Mouse (Mus musculus) myocyte (in vitro differentiated cells): ENCODE results near the gene Itgb2. TPM values are rescaled to one million over a fixed set of nuclear protein-coding genes. Genes with fewer than 3 reads are reported as not detected.

Experiments used
- H3K27me3 ChIP-seq: one replicate; pipeline ENCODE4 v1.6.1; 2011; ENCODE audit not compliant: control insufficient read depth, insufficient read depth, insufficient read length
- H3K36me3 ChIP-seq: one replicate; pipeline ENCODE4 v1.6.1; 2011; ENCODE audit not compliant: control insufficient read depth, insufficient read depth
- H3K4me2 ChIP-seq: one replicate; pipeline ENCODE4 v1.6.1; 2011; ENCODE audit warnings: low read depth, control low read depth
- H3K4me3 ChIP-seq: one replicate; pipeline ENCODE4 v1.5.1; 2011; ENCODE audit warnings: mild to moderate bottlenecking, control low read depth, moderate library complexity
- H3K79me2 ChIP-seq: one replicate; pipeline ENCODE4 v1.6.1; 2011; ENCODE audit not compliant: control insufficient read depth, insufficient read depth
- H3ac ChIP-seq: one replicate; pipeline ENCODE4 v1.6.1; 2011; ENCODE audit not compliant: control insufficient read depth, insufficient read length
- CEBPB ChIP-seq: IDR thresholded peaks from 2 replicates; pipeline ENCODE4 v1.6.1; 2011; ENCODE audit warnings: mild to moderate bottlenecking, moderate library complexity; ENCODE audit not compliant: poor library complexity, insufficient read depth, severe bottlenecking
- E2F4 ChIP-seq: IDR thresholded peaks from one replicate; pipeline ENCODE4 v1.6.1; 2011; ENCODE audit warnings: mild to moderate bottlenecking, control low read depth, moderate library complexity; ENCODE audit not compliant: insufficient read depth
- MAX ChIP-seq: IDR thresholded peaks from one replicate; pipeline ENCODE4 v1.6.1; 2011; ENCODE audit warnings: low read depth, mild to moderate bottlenecking, control low read depth
- MYOD1 ChIP-seq, 3 experiments: IDR thresholded peaks; one replicate each; pipeline ENCODE4 v1.6.1; 2011; ENCODE audit warnings: control low read depth in 2 of 3, low read depth in 2 of 3, mild to moderate bottlenecking in 2 of 3, moderate library complexity in 1 of 3; ENCODE audit not compliant: insufficient read length in 2 of 3, control insufficient read depth in 1 of 3
- MYOG ChIP-seq, 3 experiments: IDR thresholded peaks; one replicate each; pipeline ENCODE4 v1.6.1; 2011; ENCODE audit warnings: control low read depth in 2 of 3, low read depth in 2 of 3, mild to moderate bottlenecking in 2 of 3; ENCODE audit not compliant: insufficient read length in 2 of 3, control insufficient read depth in 1 of 3, insufficient read depth in 1 of 3
- POLR2A ChIP-seq: IDR thresholded peaks from one replicate; pipeline ENCODE4 v1.6.1; 2011; ENCODE audit warnings: low read depth, mild to moderate bottlenecking, control low read depth, moderate library complexity; ENCODE audit not compliant: insufficient read length
- POLR2AphosphoS2 ChIP-seq: IDR thresholded peaks from one replicate; pipeline ENCODE4 v1.6.1; 2011; ENCODE audit warnings: low read depth, control low read depth; ENCODE audit not compliant: insufficient read length
- REST ChIP-seq: IDR thresholded peaks from one replicate; pipeline ENCODE4 v1.6.1; 2011; ENCODE audit warnings: mild to moderate bottlenecking, control low read depth, moderate library complexity; ENCODE audit not compliant: insufficient read depth, insufficient read length
- SRF ChIP-seq: IDR thresholded peaks from one replicate; pipeline ENCODE4 v1.6.1; 2011; ENCODE audit warnings: low read depth; ENCODE audit not compliant: control insufficient read depth, insufficient read length
- TCF12 ChIP-seq: IDR thresholded peaks from one replicate; pipeline ENCODE4 v1.6.1; 2011; ENCODE audit warnings: mild to moderate bottlenecking, control low read depth; ENCODE audit not compliant: poor library complexity, insufficient read depth, severe bottlenecking
- TCF3 ChIP-seq: IDR thresholded peaks from one replicate; pipeline ENCODE4 v1.6.1; 2011; ENCODE audit warnings: low read depth, control low read depth; ENCODE audit not compliant: insufficient read length
- USF1 ChIP-seq: IDR thresholded peaks from one replicate; pipeline ENCODE4 v1.6.1; 2011; ENCODE audit warnings: low read depth, mild to moderate bottlenecking, control low read depth, moderate library complexity
- polyA plus RNA-seq: library from polyadenylated mRNA; unstranded; fragments of >200 nt; fragmentation: generic; extraction: Trizol; gene quantifications from one replicate; pipeline ENCODE4 v1.2.1, GENCODE M21; 2012; ENCODE audit warnings: missing spikeins

The Itgb2 gene
- polyA plus RNA-seq, 1 experiment = 1.3 TPM

DNA sequence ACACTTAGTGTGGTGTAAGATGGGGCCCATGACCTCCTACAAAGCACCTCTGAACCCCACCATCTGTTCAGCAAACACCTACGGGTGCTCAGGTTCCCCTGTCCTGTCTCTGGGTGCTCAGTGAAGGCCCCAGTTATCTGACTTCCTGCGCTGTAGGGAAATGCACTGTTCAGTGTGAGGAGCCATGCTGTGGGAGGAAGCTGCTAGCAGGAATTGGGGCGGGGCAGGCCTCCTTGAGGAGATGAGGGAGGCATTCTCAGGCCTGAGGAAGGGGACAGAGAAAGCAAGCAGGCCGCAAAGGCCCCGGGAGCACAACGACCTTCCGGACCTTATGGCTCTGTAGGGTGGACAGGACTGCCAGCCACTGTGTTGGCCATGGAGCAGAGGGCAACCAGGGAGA, 59.1 kb downstream of the Itgb2 start:
- Histone ChIP-seq H3K79me2 (peaks cover 67% of the 10 kb centered on the region), H3ac (no peak overlapping the region), H3K36me3 (peaks cover 36% of the 10 kb centered on the region), H3K4me3 (no peak overlapping the region), H3K27me3 (no peaks in the 10 kb centered on the region), H3K4me2 (no peak overlapping the region)
- TF ChIP-seq REST (no peak), E2F4 (no peak), TCF3 (no peak), TCF12 (no peak), POLR2A (no peak), MYOD1 (IDR thresholded peaks at IDR 0.05; ENCODE audit: control insufficient read depth in 1 of 3, insufficient read length in 2 of 3, low read depth in 2 of 3) (no peak), MYOG (IDR thresholded peaks at IDR 0.05; ENCODE audit: control insufficient read depth in 1 of 3, insufficient read depth in 1 of 3, insufficient read length in 2 of 3, low read depth in 2 of 3) (no peak), MAX (no peak), USF1 (no peak), CEBPB (no peak), SRF (no peak), POLR2AphosphoS2 (no peak)

DNA sequence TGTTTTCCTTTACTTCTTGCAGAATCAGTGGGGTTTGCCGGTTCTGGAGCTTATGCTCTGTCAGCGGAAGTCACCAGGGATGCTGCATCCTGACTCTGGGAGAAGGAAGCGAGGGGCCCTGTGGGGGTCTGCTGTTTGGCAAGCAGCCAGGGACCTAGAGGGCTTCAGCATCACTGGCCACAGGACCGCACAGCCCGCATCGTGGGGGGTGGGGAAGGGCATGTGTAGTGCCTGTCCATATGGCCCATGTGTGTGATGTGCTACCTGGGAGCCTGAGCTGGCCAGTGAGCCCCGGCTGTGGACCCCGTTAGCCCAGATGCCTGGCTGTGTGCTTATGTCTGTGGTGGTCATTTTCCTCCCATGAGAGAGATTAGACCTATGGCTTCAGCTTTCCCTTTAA, 59.7 kb downstream of the Itgb2 start:
- H3K4me2 ChIP-seq = no peak overlapping the region
- no peaks in the 10 kb centered on the region for H3K27me3 ChIP-seq
- H3ac ChIP-seq = no peak overlapping the region
- H3K36me3 ChIP-seq = peaks cover 42% of the 10 kb centered on the region
- TF ChIP-seq MYOG (IDR thresholded peaks at IDR 0.05; ENCODE audit: control insufficient read depth in 1 of 3, insufficient read depth in 1 of 3, insufficient read length in 2 of 3, low read depth in 2 of 3) (no peak), SRF (no peak), USF1 (no peak), TCF3 (no peak), POLR2A (no peak), MAX (no peak), TCF12 (no peak), REST (no peak), E2F4 (no peak)
- H3K4me3 ChIP-seq = no peak overlapping the region
- H3K79me2 ChIP-seq = peaks cover 63% of the 10 kb centered on the region

GRCm38 (mm10) chr10:77590812-77591211, 60.8 kb downstream of the Itgb2 start:
- peaks cover 53% of the 10 kb centered on the region for H3K79me2 ChIP-seq
- H3ac ChIP-seq = no peak overlapping the region
- H3K36me3 ChIP-seq = peaks cover 50% of the 10 kb centered on the region
- H3K4me3 ChIP-seq = no peak overlapping the region
- H3K4me2 ChIP-seq = no peak overlapping the region
- no peaks in the 10 kb centered on the region for H3K27me3 ChIP-seq
- no peak for TF ChIP-seq MYOG (IDR thresholded peaks at IDR 0.05; ENCODE audit: control insufficient read depth in 1 of 3, insufficient read depth in 1 of 3, insufficient read length in 2 of 3, low read depth in 2 of 3)
- no peak for TF ChIP-seq SRF
- TF ChIP-seq POLR2AphosphoS2 = no peak
- no peak for TF ChIP-seq MYOD1 (IDR thresholded peaks at IDR 0.05; ENCODE audit: control insufficient read depth in 1 of 3, insufficient read length in 2 of 3, low read depth in 2 of 3)
- TF ChIP-seq MAX = no peak
- TF ChIP-seq REST = no peak

- Histone ChIP-seq H3K27me3 (no peaks in the 10 kb centered on the region), H3K4me3 (no peak overlapping the region), H3K36me3 (peaks cover 48% of the 10 kb centered on the region), H3ac (no peak overlapping the region), H3K4me2 (no peak overlapping the region), H3K79me2 (peaks cover 45% of the 10 kb centered on the region)
- TF ChIP-seq SRF = no peak
- TF ChIP-seq USF1 = no peak
- TF ChIP-seq MYOD1 (IDR thresholded peaks at IDR 0.05; ENCODE audit: control insufficient read depth in 1 of 3, insufficient read length in 2 of 3, low read depth in 2 of 3) = no peak
- TF ChIP-seq CEBPB = no peak
- TF ChIP-seq REST = no peak
- no peak for TF ChIP-seq MAX
- TF ChIP-seq MYOG (IDR thresholded peaks at IDR 0.05; ENCODE audit: control insufficient read depth in 1 of 3, insufficient read depth in 1 of 3, insufficient read length in 2 of 3, low read depth in 2 of 3) = no peak
- no peak for TF ChIP-seq POLR2AphosphoS2
- TF ChIP-seq POLR2A = no peak
- no peak for TF ChIP-seq TCF3
- no peak for TF ChIP-seq TCF12
- TF ChIP-seq E2F4 = no peak
Observed at GRCm38 (mm10) chr10:77591546-77591945, 61.5 kb downstream of the Itgb2 start.

GRCm38 (mm10) chr10:77596060-77596459, 66.0 kb downstream of the Itgb2 start:
- H3K79me2 ChIP-seq = peaks cover under 1% of the 10 kb centered on the region
- peaks cover 58% of the 10 kb centered on the region for H3K36me3 ChIP-seq
- H3K27me3 ChIP-seq = no peaks in the 10 kb centered on the region
- no peak overlapping the region for H3ac ChIP-seq
- TF ChIP-seq TCF12 (no peak), MYOD1 (IDR thresholded peaks at IDR 0.05; ENCODE audit: control insufficient read depth in 1 of 3, insufficient read length in 2 of 3, low read depth in 2 of 3) (no peak), USF1 (no peak), SRF (no peak), TCF3 (no peak), MYOG (IDR thresholded peaks at IDR 0.05; ENCODE audit: control insufficient read depth in 1 of 3, insufficient read depth in 1 of 3, insufficient read length in 2 of 3, low read depth in 2 of 3) (no peak), MAX (no peak), E2F4 (no peak), POLR2A (no peak)
- no peak overlapping the region for H3K4me2 ChIP-seq
- H3K4me3 ChIP-seq = no peak overlapping the region
